Mouse (Mus musculus): ENCODE measurements around the gene Trim8. TPM values are rescaled to one million over a fixed set of nuclear protein-coding genes. Genes with fewer than 3 reads are reported as not detected.

Trim8 gene
- polyA plus RNA-seq, 1 experiment from 2014 or later = 31.0 TPM

DNA sequence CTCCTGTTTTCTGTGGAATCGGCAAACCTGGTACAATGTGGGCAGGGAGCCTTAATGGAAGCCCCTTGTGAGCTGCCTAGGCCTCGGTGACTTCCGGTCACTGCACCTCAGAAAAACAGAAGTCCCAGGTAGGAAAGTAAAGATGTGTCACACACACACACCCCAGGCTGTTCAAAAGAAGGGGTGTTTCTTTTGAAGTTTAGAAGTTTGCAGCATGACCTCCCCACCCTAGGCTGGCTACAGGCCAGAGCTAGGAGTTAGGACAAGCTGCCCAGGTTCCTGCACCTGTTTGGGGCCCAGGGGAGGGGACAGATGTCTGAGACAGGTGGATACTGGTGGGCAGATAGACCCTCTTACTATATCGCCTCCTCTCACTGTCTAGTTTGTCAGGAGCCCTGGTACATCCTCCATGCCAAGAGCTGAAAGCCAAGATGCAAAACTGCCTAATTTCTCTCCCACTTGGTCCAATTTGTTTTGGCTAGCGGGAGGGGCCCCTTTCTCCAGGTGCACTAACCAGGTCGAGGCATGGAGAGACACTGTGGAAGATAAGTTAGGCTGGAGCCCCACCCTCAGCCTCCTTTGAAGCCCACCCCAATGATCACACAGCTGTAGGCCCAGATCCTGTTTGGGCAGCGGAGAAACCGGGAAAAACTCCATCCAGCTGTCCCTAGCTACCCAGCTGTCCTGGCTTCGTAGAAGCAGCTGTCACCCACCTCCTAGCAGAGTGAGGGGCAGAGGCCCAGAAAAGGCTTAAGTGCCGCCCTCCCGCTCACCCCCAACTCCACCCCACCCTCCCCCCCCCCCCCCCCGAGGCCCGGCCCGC, 16.2 kb downstream of the Trim8 start:
- peaks cover 24% of the 10 kb centered on the region for H3K4me1 ChIP-seq (ENCODE audit: insufficient read depth)
- 28% methylated on average over 11 of the region's 14 CpGs for WGBS

DNA sequence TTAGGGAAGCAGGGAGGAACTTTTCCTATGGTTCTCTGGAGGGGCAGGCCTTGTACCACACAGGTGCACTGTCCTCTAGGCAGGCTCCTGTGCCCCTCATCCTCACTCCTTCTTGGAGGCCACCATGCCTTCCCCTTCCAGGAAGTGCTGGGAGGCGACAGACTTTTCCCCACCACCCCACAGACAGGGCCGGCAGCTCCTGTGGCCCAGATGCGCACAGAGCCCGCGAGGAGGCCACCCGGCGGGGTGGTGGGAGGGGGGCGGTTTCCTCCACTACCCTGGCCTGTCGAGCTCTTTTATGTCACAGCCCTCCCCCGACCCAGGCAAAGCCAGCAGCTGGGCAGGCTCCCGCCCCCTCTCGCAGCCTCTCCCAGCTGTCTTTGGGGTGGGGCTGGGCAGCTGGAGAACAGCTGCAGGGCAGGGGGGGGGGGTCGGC, 16.9 kb downstream of the Trim8 start:
- 0 out of 2 replicates have a peak overlapping the region, but pooled peaks have one; percentile 14 for H3K4me3 ChIP-seq (ENCODE audit: low read depth, low read length)
- H3K27ac ChIP-seq (ENCODE audit: low read depth) = peak overlapping the region; percentile 61
- H3K9me3 ChIP-seq (ENCODE audit: low read depth, low read length) = no peaks in the 10 kb centered on the region
- H3K4me1 ChIP-seq (ENCODE audit: insufficient read depth) = peaks cover 27% of the 10 kb centered on the region
- no peak for TF ChIP-seq CTCF (IDR thresholded peaks at IDR 0.05; ENCODE audit: low read depth)
- DNase-seq (peak; percentile 82), ATAC-seq (ENCODE audit: insufficient read depth) (peak; percentile 88)
- H3K4me2 ChIP-seq = peak overlapping the region; percentile 50
- H3K36me3 ChIP-seq (ENCODE audit: insufficient read depth) = peaks cover 38% of the 10 kb centered on the region
- no peaks in the 10 kb centered on the region for H3K27me3 ChIP-seq (ENCODE audit: insufficient read depth, low read length)
- WGBS = 0% methylated on average over 13 of the region's 13 CpGs
- no peak overlapping the region; the same call in 1 of the 2 replicates for H3K9ac ChIP-seq

More for the DNA sequence above, 16.2 kb downstream of the Trim8 start:
- Histone ChIP-seq H3K4me3 (ENCODE audit: low read depth, low read length) (no peak overlapping the region), H3K27me3 (ENCODE audit: insufficient read depth, low read length) (no peaks in the 10 kb centered on the region), H3K9ac (no peak overlapping the region), H3K27ac (ENCODE audit: low read depth) (peak overlapping the region; percentile 61; the same call in 1 of the 2 replicates), H3K4me2 (peak overlapping the region; percentile 50), H3K36me3 (ENCODE audit: insufficient read depth) (peaks cover 45% of the 10 kb centered on the region), H3K9me3 (ENCODE audit: low read depth, low read length) (no peaks in the 10 kb centered on the region)
- DNase-seq (peak; percentile 78), ATAC-seq (ENCODE audit: insufficient read depth) (peak; percentile 73)
- no peak for TF ChIP-seq CTCF (IDR thresholded peaks at IDR 0.05; ENCODE audit: low read depth)

DNA sequence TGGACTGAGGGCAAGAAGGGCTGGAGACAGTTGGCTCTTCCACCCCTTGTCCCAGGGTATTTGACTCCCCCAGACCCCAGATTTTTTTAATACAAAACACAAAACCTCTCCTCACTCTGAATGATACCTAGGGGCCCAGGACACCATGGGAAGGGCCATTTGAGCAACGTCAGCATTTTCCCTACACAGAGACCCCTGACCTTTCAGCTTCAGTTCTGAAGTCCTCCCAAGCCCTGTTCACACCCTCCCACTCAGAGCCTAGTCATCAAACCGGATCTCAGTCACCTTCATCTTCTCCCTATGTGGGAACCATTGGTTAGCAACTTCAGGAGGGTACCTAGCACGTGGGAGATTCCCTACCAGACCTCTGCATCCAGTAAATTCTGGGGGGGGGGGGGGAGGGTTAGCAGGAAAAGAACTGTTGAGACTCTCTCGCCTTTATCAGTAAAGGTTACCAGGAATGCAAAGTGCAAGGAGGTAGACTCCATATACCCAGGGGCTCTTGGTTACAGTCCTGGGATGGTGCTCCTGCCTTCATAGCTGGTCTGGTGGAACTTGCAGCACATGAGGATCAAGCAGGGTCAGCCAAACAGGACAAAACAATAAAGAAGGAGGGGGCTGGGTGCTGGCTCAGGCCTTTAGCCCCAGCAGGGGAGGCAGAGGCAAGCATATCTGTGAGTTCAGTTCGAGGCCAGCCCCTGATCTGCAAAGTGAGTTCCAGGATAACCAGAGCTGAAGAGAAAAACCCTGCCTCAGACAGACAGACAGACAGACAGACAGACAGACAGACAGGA, 17.5 kb downstream of the Trim8 start:
- Histone ChIP-seq H3K4me3 (ENCODE audit: low read depth, low read length) (no peak overlapping the region), H3K9ac (no peak overlapping the region)

DNA sequence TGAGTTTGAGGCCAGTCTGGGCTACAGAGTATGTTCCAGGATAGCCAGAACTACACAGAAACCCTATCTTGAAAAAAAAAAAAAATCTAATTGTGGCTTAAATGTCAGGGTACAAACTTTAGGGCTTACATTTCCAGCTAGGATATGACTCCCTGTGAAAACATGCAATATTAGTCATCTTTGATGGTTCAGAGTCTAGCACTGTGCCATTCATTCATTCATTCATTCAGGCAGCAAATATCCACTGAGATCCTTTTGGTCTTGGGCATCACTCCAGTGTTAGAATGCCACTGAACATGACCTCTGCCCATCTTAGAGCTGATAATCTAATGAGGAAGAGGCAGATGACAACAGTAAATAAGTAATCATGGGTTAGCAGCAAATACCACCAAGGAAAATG, 20.2 kb downstream of the Trim8 start:
- H3K27ac ChIP-seq (ENCODE audit: low read depth) = no peak overlapping the region
- no peak overlapping the region for H3K4me2 ChIP-seq
- no peak overlapping the region for H3K4me3 ChIP-seq (ENCODE audit: low read depth, low read length)
- ATAC-seq (ENCODE audit: insufficient read depth) (no peak), DNase-seq (no peak)
- peaks cover 6% of the 10 kb centered on the region; the same call in 1 of the 2 replicates for H3K36me3 ChIP-seq (ENCODE audit: insufficient read depth)
- no peak for TF ChIP-seq CTCF (IDR thresholded peaks at IDR 0.05; ENCODE audit: low read depth)
- H3K9me3 ChIP-seq (ENCODE audit: low read depth, low read length) = no peaks in the 10 kb centered on the region
- no peaks in the 10 kb centered on the region for H3K27me3 ChIP-seq (ENCODE audit: insufficient read depth, low read length)
- H3K9ac ChIP-seq = no peak overlapping the region
- peaks cover 41% of the 10 kb centered on the region for H3K4me1 ChIP-seq (ENCODE audit: insufficient read depth)

More for the DNA sequence above, 17.5 kb downstream of the Trim8 start:
- DNase-seq (no peak), ATAC-seq (ENCODE audit: insufficient read depth) (0 out of 2 replicates have a peak, but pooled peaks have one; percentile 1)
- no peak for TF ChIP-seq CTCF (IDR thresholded peaks at IDR 0.05; ENCODE audit: low read depth)
- Histone ChIP-seq H3K27me3 (ENCODE audit: insufficient read depth, low read length) (no peaks in the 10 kb centered on the region), H3K9me3 (ENCODE audit: low read depth, low read length) (no peaks in the 10 kb centered on the region), H3K4me1 (ENCODE audit: insufficient read depth) (peaks cover 33% of the 10 kb centered on the region), H3K4me2 (peak overlapping the region; percentile 50), H3K27ac (ENCODE audit: low read depth) (0 out of 2 replicates have a peak overlapping the region, but pooled peaks have one; percentile 61), H3K36me3 (ENCODE audit: insufficient read depth) (peaks cover 32% of the 10 kb centered on the region)
- 13% methylated on average over 5 of the region's 5 CpGs for WGBS

DNA sequence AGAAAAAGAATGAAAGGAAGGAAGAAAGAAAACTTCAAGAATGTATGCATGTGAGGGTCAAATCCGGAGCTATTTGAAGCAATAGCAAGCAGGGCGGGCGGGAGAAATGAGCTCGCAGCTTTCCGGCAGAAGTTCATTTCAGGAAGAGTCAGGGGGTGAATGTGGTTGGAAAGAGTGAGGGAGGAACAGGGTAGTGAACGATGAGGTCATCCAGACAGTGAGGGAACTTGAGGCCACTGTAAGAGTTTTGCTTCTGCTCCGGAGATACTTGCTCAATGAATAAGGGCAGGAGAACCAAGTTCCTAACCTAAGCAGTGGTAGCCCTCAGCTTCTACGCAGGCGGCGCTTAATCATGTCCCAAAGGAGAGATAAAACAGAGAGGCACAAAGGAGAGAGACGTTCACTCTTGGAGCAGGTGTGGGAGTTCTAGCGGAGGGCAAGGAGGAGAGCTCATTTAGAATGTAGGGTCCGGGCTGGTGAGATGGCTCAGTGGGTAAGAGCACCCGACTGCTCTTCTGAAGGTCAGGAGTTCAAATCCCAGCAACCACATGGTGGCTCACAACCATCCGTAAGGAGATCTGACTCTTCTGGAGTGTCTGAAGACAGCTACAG, 21.0 kb downstream of the Trim8 start:
- Histone ChIP-seq H3K4me2 (peak overlapping the region; percentile 23; the same call in 1 of the 2 replicates), H3K27me3 (ENCODE audit: insufficient read depth, low read length) (no peaks in the 10 kb centered on the region), H3K27ac (ENCODE audit: low read depth) (peak overlapping the region; percentile 14; the same call in 1 of the 2 replicates), H3K9me3 (ENCODE audit: low read depth, low read length) (no peaks in the 10 kb centered on the region), H3K4me1 (ENCODE audit: insufficient read depth) (peaks cover 36% of the 10 kb centered on the region), H3K9ac (no peak overlapping the region), H3K36me3 (ENCODE audit: insufficient read depth) (no peaks in the 10 kb centered on the region; the same call in 1 of the 2 replicates), H3K4me3 (ENCODE audit: low read depth, low read length) (no peak overlapping the region)
- WGBS = 21% methylated on average over 15 of the region's 15 CpGs
- no peak for TF ChIP-seq CTCF (IDR thresholded peaks at IDR 0.05; ENCODE audit: low read depth)
- peak; percentile 68 for DNase-seq
- no peak for ATAC-seq (ENCODE audit: insufficient read depth)

DNA sequence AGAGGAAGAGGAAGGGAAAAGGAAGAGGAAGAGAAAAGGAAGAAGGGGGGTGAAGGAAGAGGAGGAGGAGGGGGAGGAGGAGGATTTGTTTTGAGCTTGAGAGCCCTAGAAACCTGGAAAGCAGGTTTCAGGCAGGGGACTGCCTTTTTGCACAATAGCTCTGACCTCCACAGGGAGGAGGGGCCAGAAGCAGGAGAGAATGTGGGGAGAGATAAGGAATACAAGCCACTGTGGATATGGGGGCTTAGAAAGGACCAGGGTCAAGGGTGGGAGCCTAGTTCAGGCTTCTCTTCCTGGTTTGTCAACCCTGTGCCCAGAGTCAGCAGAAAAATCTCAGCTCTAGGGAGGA, 21.6 kb downstream of the Trim8 start:
- ATAC-seq (ENCODE audit: insufficient read depth) = no peak
- Histone ChIP-seq H3K4me3 (ENCODE audit: low read depth, low read length) (peak overlapping the region; percentile 14; the same call in 1 of the 2 replicates), H3K27ac (ENCODE audit: low read depth) (peak overlapping the region; percentile 81), H3K9ac (no peak overlapping the region), H3K4me1 (ENCODE audit: insufficient read depth) (peaks cover 35% of the 10 kb centered on the region), H3K36me3 (ENCODE audit: insufficient read depth) (no peaks in the 10 kb centered on the region), H3K27me3 (ENCODE audit: insufficient read depth, low read length) (no peaks in the 10 kb centered on the region), H3K9me3 (ENCODE audit: low read depth, low read length) (no peaks in the 10 kb centered on the region), H3K4me2 (peak overlapping the region; percentile 61)
- TF ChIP-seq CTCF (IDR thresholded peaks at IDR 0.05; ENCODE audit: low read depth) = no peak
- peak; percentile 52 for DNase-seq

Measured in lung, embryonic 14.5 days (tissue).